Mouse (Mus musculus): ENCODE results near the gene Fnip2. TPM values are rescaled to one million over a fixed set of nuclear protein-coding genes. Genes with fewer than 3 reads are reported as not detected.

Fnip2 gene
- polyA plus RNA-seq, 1 experiment from 2014 or later, result 4.0 TPM

GRCm38 (mm10) chr3:79490102-79490501, 77.5 kb downstream of the Fnip2 start:
- no peak for ATAC-seq (replicated peaks; ENCODE audit: low FRiP score, low TSS enrichment, low read depth)
- no peak overlapping the region for H3K9ac ChIP-seq (ENCODE audit: low read length)
- H3K4me2 ChIP-seq (ENCODE audit: low read length), result no peak overlapping the region
- no peaks in the 10 kb centered on the region for H3K9me3 ChIP-seq (ENCODE audit: control insufficient read depth, low read length)
- no peaks in the 10 kb centered on the region for H3K4me1 ChIP-seq (replicated peaks; ENCODE audit: control insufficient read depth, insufficient read depth, low read length)
- DNase-seq (ENCODE audit: low spot score), result no peak
- 93% methylated on average over 5 of the region's 5 CpGs for WGBS
- H3K4me3 ChIP-seq (ENCODE audit: low read depth, low read length), result no peak overlapping the region
- H3K27ac ChIP-seq (ENCODE audit: low read depth), result no peak overlapping the region
- H3K27me3 ChIP-seq (replicated peaks; ENCODE audit: control insufficient read depth, insufficient read depth, low read length), result no peaks in the 10 kb centered on the region
- peaks cover 41% of the 10 kb centered on the region for H3K36me3 ChIP-seq (ENCODE audit: control insufficient read depth, insufficient read depth, low read length)

- Histone ChIP-seq H3K4me3 (ENCODE audit: low read depth, low read length) (no peak overlapping the region), H3K4me2 (ENCODE audit: low read length) (no peak overlapping the region), H3K27ac (ENCODE audit: low read depth) (no peak overlapping the region), H3K9ac (ENCODE audit: low read length) (no peak overlapping the region), H3K4me1 (replicated peaks; ENCODE audit: control insufficient read depth, insufficient read depth, low read length) (no peaks in the 10 kb centered on the region), H3K36me3 (ENCODE audit: control insufficient read depth, insufficient read depth, low read length) (peaks cover 35% of the 10 kb centered on the region), H3K27me3 (replicated peaks; ENCODE audit: control insufficient read depth, insufficient read depth, low read length) (no peaks in the 10 kb centered on the region), H3K9me3 (ENCODE audit: control insufficient read depth, low read length) (no peaks in the 10 kb centered on the region)
- 92% methylated on average over 7 of the region's 7 CpGs for WGBS
- DNase-seq (ENCODE audit: low spot score), result no peak
- ATAC-seq (replicated peaks; ENCODE audit: low FRiP score, low TSS enrichment, low read depth), result peak; percentile 50; the same call in 1 of the 2 replicates
These were observed 79.6 kb downstream of the Fnip2 start for GRCm38 (mm10) chr3:79488025-79488424.

- ATAC-seq (replicated peaks; ENCODE audit: low FRiP score, low TSS enrichment, low read depth) (no peak), DNase-seq (ENCODE audit: low spot score) (no peak)
- Histone ChIP-seq H3K4me1 (replicated peaks; ENCODE audit: control insufficient read depth, insufficient read depth, low read length) (no peaks in the 10 kb centered on the region), H3K36me3 (ENCODE audit: control insufficient read depth, insufficient read depth, low read length) (peaks cover 39% of the 10 kb centered on the region), H3K4me3 (ENCODE audit: low read depth, low read length) (no peak overlapping the region), H3K27me3 (replicated peaks; ENCODE audit: control insufficient read depth, insufficient read depth, low read length) (no peaks in the 10 kb centered on the region), H3K9ac (ENCODE audit: low read length) (no peak overlapping the region), H3K9me3 (ENCODE audit: control insufficient read depth, low read length) (no peaks in the 10 kb centered on the region), H3K4me2 (ENCODE audit: low read length) (no peak overlapping the region), H3K27ac (ENCODE audit: low read depth) (no peak overlapping the region)
- WGBS, result 85% methylated on average over 16 of the region's 16 CpGs
These were observed 83.1 kb downstream of the Fnip2 start for GRCm38 (mm10) chr3:79484286-79485063.

GRCm38 (mm10) chr3:79478880-79479279, 88.7 kb downstream of the Fnip2 start:
- Histone ChIP-seq H3K9me3 (ENCODE audit: control insufficient read depth, low read length) (no peaks in the 10 kb centered on the region), H3K27me3 (replicated peaks; ENCODE audit: control insufficient read depth, insufficient read depth, low read length) (no peaks in the 10 kb centered on the region), H3K4me2 (ENCODE audit: low read length) (no peak overlapping the region), H3K9ac (ENCODE audit: low read length) (no peak overlapping the region), H3K4me3 (ENCODE audit: low read depth, low read length) (no peak overlapping the region), H3K36me3 (ENCODE audit: control insufficient read depth, insufficient read depth, low read length) (peaks cover 36% of the 10 kb centered on the region), H3K27ac (ENCODE audit: low read depth) (no peak overlapping the region), H3K4me1 (replicated peaks; ENCODE audit: control insufficient read depth, insufficient read depth, low read length) (no peaks in the 10 kb centered on the region)
- DNase-seq (ENCODE audit: low spot score), result no peak
- no peak for ATAC-seq (replicated peaks; ENCODE audit: low FRiP score, low TSS enrichment, low read depth)
- WGBS, result 86% methylated on average over 4 of the region's 4 CpGs

GRCm38 (mm10) chr3:79478400-79478799, 89.2 kb downstream of the Fnip2 start:
- Histone ChIP-seq H3K27me3 (replicated peaks; ENCODE audit: control insufficient read depth, insufficient read depth, low read length) (no peaks in the 10 kb centered on the region), H3K4me1 (replicated peaks; ENCODE audit: control insufficient read depth, insufficient read depth, low read length) (no peaks in the 10 kb centered on the region), H3K4me3 (ENCODE audit: low read depth, low read length) (no peak overlapping the region), H3K36me3 (ENCODE audit: control insufficient read depth, insufficient read depth, low read length) (peaks cover 36% of the 10 kb centered on the region), H3K4me2 (ENCODE audit: low read length) (no peak overlapping the region), H3K9ac (ENCODE audit: low read length) (no peak overlapping the region), H3K27ac (ENCODE audit: low read depth) (no peak overlapping the region), H3K9me3 (ENCODE audit: control insufficient read depth, low read length) (no peaks in the 10 kb centered on the region)
- 87% methylated on average over 8 of the region's 8 CpGs for WGBS
- DNase-seq (ENCODE audit: low spot score), result no peak
- no peak for ATAC-seq (replicated peaks; ENCODE audit: low FRiP score, low TSS enrichment, low read depth)

- WGBS, result 86% methylated on average over 2 of the region's 2 CpGs
- H3K4me1 ChIP-seq (replicated peaks; ENCODE audit: control insufficient read depth, insufficient read depth, low read length), result no peaks in the 10 kb centered on the region
These were observed 91.6 kb downstream of the Fnip2 start for GRCm38 (mm10) chr3:79475980-79476379.

GRCm38 (mm10) chr3:79474911-79475310, 92.7 kb downstream of the Fnip2 start:
- Histone ChIP-seq H3K4me2 (ENCODE audit: low read length) (no peak overlapping the region), H3K9me3 (ENCODE audit: control insufficient read depth, low read length) (no peaks in the 10 kb centered on the region), H3K36me3 (ENCODE audit: control insufficient read depth, insufficient read depth, low read length) (peaks cover 17% of the 10 kb centered on the region), H3K27me3 (replicated peaks; ENCODE audit: control insufficient read depth, insufficient read depth, low read length) (no peaks in the 10 kb centered on the region), H3K27ac (ENCODE audit: low read depth) (no peak overlapping the region), H3K4me1 (replicated peaks; ENCODE audit: control insufficient read depth, insufficient read depth, low read length) (no peaks in the 10 kb centered on the region), H3K4me3 (ENCODE audit: low read depth, low read length) (no peak overlapping the region), H3K9ac (ENCODE audit: low read length) (no peak overlapping the region)
- 79% methylated on average over 4 of the region's 4 CpGs for WGBS
- no peak for DNase-seq (ENCODE audit: low spot score)
- no peak for ATAC-seq (replicated peaks; ENCODE audit: low FRiP score, low TSS enrichment, low read depth)

More at GRCm38 (mm10) chr3:79475980-79476379, 91.6 kb downstream of the Fnip2 start:
- no peak for ATAC-seq (replicated peaks; ENCODE audit: low FRiP score, low TSS enrichment, low read depth)
- Histone ChIP-seq H3K4me2 (ENCODE audit: low read length) (no peak overlapping the region), H3K36me3 (ENCODE audit: control insufficient read depth, insufficient read depth, low read length) (peaks cover 28% of the 10 kb centered on the region), H3K9ac (ENCODE audit: low read length) (no peak overlapping the region), H3K9me3 (ENCODE audit: control insufficient read depth, low read length) (no peaks in the 10 kb centered on the region), H3K27ac (ENCODE audit: low read depth) (no peak overlapping the region), H3K27me3 (replicated peaks; ENCODE audit: control insufficient read depth, insufficient read depth, low read length) (no peaks in the 10 kb centered on the region), H3K4me3 (ENCODE audit: low read depth, low read length) (no peak overlapping the region)
- DNase-seq (ENCODE audit: low spot score), result no peak

GRCm38 (mm10) chr3:79472362-79472761, 95.2 kb downstream of the Fnip2 start:
- H3K4me2 ChIP-seq (ENCODE audit: low read length), result no peak overlapping the region
- H3K4me1 ChIP-seq (replicated peaks; ENCODE audit: control insufficient read depth, insufficient read depth, low read length), result no peaks in the 10 kb centered on the region
- no peaks in the 10 kb centered on the region for H3K9me3 ChIP-seq (ENCODE audit: control insufficient read depth, low read length)
- no peak overlapping the region for H3K9ac ChIP-seq (ENCODE audit: low read length)
- DNase-seq (ENCODE audit: low spot score), result no peak
- ATAC-seq (replicated peaks; ENCODE audit: low FRiP score, low TSS enrichment, low read depth), result no peak
- peaks cover 11% of the 10 kb centered on the region; the same call in 1 of the 2 replicates for H3K36me3 ChIP-seq (ENCODE audit: control insufficient read depth, insufficient read depth, low read length)
- H3K27ac ChIP-seq (ENCODE audit: low read depth), result no peak overlapping the region
- 92% methylated on average over 5 of the region's 5 CpGs for WGBS
- no peaks in the 10 kb centered on the region for H3K27me3 ChIP-seq (replicated peaks; ENCODE audit: control insufficient read depth, insufficient read depth, low read length)
- no peak overlapping the region for H3K4me3 ChIP-seq (ENCODE audit: low read depth, low read length)

GRCm38 (mm10) chr3:79469440-79469839, 98.2 kb downstream of the Fnip2 start:
- Histone ChIP-seq H3K36me3 (ENCODE audit: control insufficient read depth, insufficient read depth, low read length) (peaks cover 12% of the 10 kb centered on the region; the same call in 1 of the 2 replicates), H3K4me3 (ENCODE audit: low read depth, low read length) (no peak overlapping the region), H3K4me1 (replicated peaks; ENCODE audit: control insufficient read depth, insufficient read depth, low read length) (no peaks in the 10 kb centered on the region), H3K9me3 (ENCODE audit: control insufficient read depth, low read length) (no peaks in the 10 kb centered on the region), H3K27ac (ENCODE audit: low read depth) (no peak overlapping the region), H3K4me2 (ENCODE audit: low read length) (no peak overlapping the region), H3K9ac (ENCODE audit: low read length) (no peak overlapping the region), H3K27me3 (replicated peaks; ENCODE audit: control insufficient read depth, insufficient read depth, low read length) (no peaks in the 10 kb centered on the region)
- ATAC-seq (replicated peaks; ENCODE audit: low FRiP score, low TSS enrichment, low read depth), result no peak
- 97% methylated on average over 5 of the region's 5 CpGs for WGBS
- no peak for DNase-seq (ENCODE audit: low spot score)

Data from intestine, embryonic 14.5 days (tissue).